Mouse (Mus musculus): ENCODE results near the gene Arhgef26.

GRCm38 (mm10) chr3:62464276-62464675, 126.1 kb downstream of the Arhgef26 start:
- TF ChIP-seq CTCF (IDR thresholded peaks at IDR 0.05; ENCODE audit: low read depth) (no peak), EP300 (optimal IDR thresholded peaks at IDR 0.05) (no peak)

All from stomach, postnatal 0 days (tissue).